Mouse (Mus musculus) forebrain, embryonic 14.5 days (tissue): Measurements from ENCODE around the gene Pde9a. TPM values are rescaled to one million over a fixed set of nuclear protein-coding genes. Genes with fewer than 3 reads are reported as not detected.

Experiments
- ATAC-seq: fragments of 200-750 bp; cut with Nextera tagmentation; 2 replicates; pipeline ENCODE4 v1.8.0; 2017; ENCODE audit warnings: mild to moderate bottlenecking, moderate library complexity
- DNase-seq: peaks from one replicate; pipeline ENCODE4 v3.0.0-alpha.2; 2015; ENCODE audit warnings: low spot score
- H3K27ac ChIP-seq: fragments of 300-500 bp; sonication (generic); 2 replicates; pipeline ENCODE4 v1.5.1; 2014; ENCODE audit warnings: low read depth, mild to moderate bottlenecking, control low read depth, low read length, moderate library complexity
- H3K27me3 ChIP-seq: fragments of 300-500 bp; sonication (generic); replicated peaks from 2 replicates; pipeline ENCODE4 v1.6.1; 2014; ENCODE audit warnings: low read length, control low read depth, mixed read lengths; ENCODE audit not compliant: control insufficient read depth, insufficient read depth
- H3K36me3 ChIP-seq: fragments of 300-500 bp; sonication (generic); 2 replicates; pipeline ENCODE4 v1.6.1; 2014; ENCODE audit warnings: low read length, control low read depth; ENCODE audit not compliant: control insufficient read depth, insufficient read depth
- H3K4me1 ChIP-seq: fragments of 300-500 bp; sonication (generic); 2 replicates; pipeline ENCODE4 v1.6.1; 2014; ENCODE audit warnings: antibody characterized with exemption, low read length, control low read depth; ENCODE audit not compliant: control insufficient read depth, insufficient read depth
- H3K4me2 ChIP-seq: fragments of 300-500 bp; sonication (generic); 2 replicates; pipeline ENCODE4 v1.6.1; 2014; ENCODE audit warnings: mild to moderate bottlenecking, control low read depth, low read length
- H3K4me3 ChIP-seq: fragments of 300-500 bp; sonication (generic); 2 replicates; pipeline ENCODE4 v1.5.1; 2014; ENCODE audit warnings: low read depth, low read length, control low read depth
- H3K9ac ChIP-seq: fragments of 300-500 bp; sonication (generic); 2 replicates; pipeline ENCODE4 v1.6.1; 2014; ENCODE audit warnings: mild to moderate bottlenecking, low read length, control low read depth, moderate library complexity
- H3K9me3 ChIP-seq: fragments of 300-500 bp; sonication (generic); replicated peaks from 2 replicates; pipeline ENCODE4 v1.6.1; 2016; ENCODE audit warnings: low read length, control low read depth, mixed read lengths; ENCODE audit not compliant: control insufficient read depth
- WGBS: fragments of 180-500 bp; shearing (Covaris S2); extraction: QIAGEN DNeasy Blood & Tissue Kit; methylation state at CpG from one replicate; pipeline ENCODE4 v1.1.7; 2014; 5-methylcytosine and 5-hydroxymethylcytosine counted together
- polyA plus RNA-seq: library from polyadenylated mRNA; unstranded; fragments of >200 nt; fragmentation: Nextera tagmentation; extraction: Ambion mirVana; gene quantifications from 2 replicates; pipeline ENCODE4 v1.2.1, GENCODE M21; 2014

Gene Pde9a
- polyA plus RNA-seq, 1 experiment from 2014 or later: 68.5 TPM

GRCm38 (mm10) chr17:31456723-31457567 lies 70.9 kb downstream of the Pde9a start:
- Histone ChIP-seq H3K9ac (no peak overlapping the region), H3K9me3 (no peaks in the 10 kb centered on the region), H3K4me1 (0 out of 2 replicates have a peak, but pooled peaks cover 2% of the 10 kb centered on the region), H3K27me3 (no peaks in the 10 kb centered on the region), H3K36me3 (peaks cover 47% of the 10 kb centered on the region), H3K4me3 (no peak overlapping the region), H3K27ac (peak overlapping the region; percentile 55; the same call in 1 of the 2 replicates), H3K4me2 (no peak overlapping the region)
- ATAC-seq: peak; percentile 44; the same call in 1 of the 2 replicates
- WGBS: 76% methylated on average over 18 of the region's 18 CpGs
- peak; percentile 60 for DNase-seq

GRCm38 (mm10) chr17:31460416-31460815 lies 74.4 kb downstream of the Pde9a start:
- WGBS: 64% methylated on average over 4 of the region's 4 CpGs
- Histone ChIP-seq H3K4me1 (0 out of 2 replicates have a peak, but pooled peaks cover 2% of the 10 kb centered on the region), H3K9ac (no peak overlapping the region), H3K9me3 (no peaks in the 10 kb centered on the region), H3K27ac (no peak overlapping the region), H3K27me3 (no peaks in the 10 kb centered on the region), H3K36me3 (peaks cover 56% of the 10 kb centered on the region), H3K4me2 (no peak overlapping the region), H3K4me3 (no peak overlapping the region)
- DNase-seq (no peak), ATAC-seq (no peak)

DNA sequence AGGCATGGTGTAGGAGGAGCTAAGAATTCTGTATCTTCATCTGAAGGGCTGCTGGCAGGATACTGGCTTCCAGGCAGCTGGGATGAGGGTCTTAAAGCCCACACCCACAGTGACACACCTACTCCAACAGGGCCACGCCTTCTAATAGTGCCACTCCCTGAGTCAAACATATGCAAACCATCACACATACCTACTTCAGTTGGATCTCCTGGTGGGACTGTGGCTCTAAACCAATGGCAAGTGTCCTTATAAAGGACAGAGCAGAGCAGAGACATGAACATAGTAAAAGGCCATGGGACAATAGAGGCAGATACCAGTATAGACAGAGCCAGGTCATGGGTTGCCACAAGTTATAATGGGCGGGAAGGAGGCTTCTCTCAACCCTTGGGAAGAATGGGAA lies 76.5 kb downstream of the Pde9a start:
- Histone ChIP-seq H3K4me3 (no peak overlapping the region), H3K4me1 (no peaks in the 10 kb centered on the region), H3K27ac (no peak overlapping the region), H3K9me3 (no peaks in the 10 kb centered on the region), H3K4me2 (no peak overlapping the region), H3K36me3 (peaks cover 59% of the 10 kb centered on the region), H3K27me3 (no peaks in the 10 kb centered on the region), H3K9ac (no peak overlapping the region)
- DNase-seq (no peak), ATAC-seq (no peak)
- 89% methylated on average over 2 of the region's 2 CpGs for WGBS

DNA sequence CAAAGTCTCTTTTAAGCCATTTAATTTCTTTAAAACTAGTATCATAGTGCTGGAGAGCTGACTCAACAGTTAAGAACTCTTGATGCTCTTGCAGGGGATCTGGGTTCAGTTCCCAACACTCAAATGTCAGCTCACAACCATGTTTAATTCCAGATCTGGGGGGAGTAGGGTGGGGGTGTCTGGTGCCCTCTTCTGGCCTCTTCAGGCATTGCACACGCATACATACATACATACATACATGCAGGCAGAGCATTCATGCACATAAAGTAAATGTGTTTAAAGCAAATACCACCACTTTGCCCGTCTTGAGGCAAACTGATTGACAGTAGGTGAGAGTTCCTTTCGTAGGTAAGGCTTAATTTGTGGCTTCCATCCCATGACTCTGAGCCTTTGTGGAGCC lies 80.8 kb downstream of the Pde9a start:
- peaks cover 78% of the 10 kb centered on the region for H3K36me3 ChIP-seq

GRCm38 (mm10) chr17:31468496-31468895 lies 82.5 kb downstream of the Pde9a start:
- Histone ChIP-seq H3K4me1 (peaks cover 5% of the 10 kb centered on the region; the same call in 1 of the 2 replicates), H3K4me2 (no peak overlapping the region), H3K9me3 (no peaks in the 10 kb centered on the region), H3K36me3 (peaks cover 81% of the 10 kb centered on the region), H3K4me3 (no peak overlapping the region), H3K9ac (no peak overlapping the region), H3K27ac (no peak overlapping the region), H3K27me3 (no peaks in the 10 kb centered on the region)
- no peak for DNase-seq
- WGBS: 67% methylated on average over 5 of the region's 5 CpGs
- no peak for ATAC-seq

More for the DNA sequence above, 80.8 kb downstream of the Pde9a start:
- ATAC-seq (no peak), DNase-seq (no peak)
- 96% methylated on average over 3 of the region's 3 CpGs for WGBS
- no peak overlapping the region for H3K9ac ChIP-seq
- no peak overlapping the region for H3K27ac ChIP-seq
- H3K4me3 ChIP-seq: no peak overlapping the region
- peaks cover 5% of the 10 kb centered on the region; the same call in 1 of the 2 replicates for H3K4me1 ChIP-seq
- no peak overlapping the region for H3K4me2 ChIP-seq
- no peaks in the 10 kb centered on the region for H3K9me3 ChIP-seq
- H3K27me3 ChIP-seq: no peaks in the 10 kb centered on the region

GRCm38 (mm10) chr17:31470766-31471418 lies 84.9 kb downstream of the Pde9a start:
- Histone ChIP-seq H3K9me3 (no peaks in the 10 kb centered on the region), H3K27me3 (no peaks in the 10 kb centered on the region), H3K9ac (no peak overlapping the region), H3K4me3 (no peak overlapping the region), H3K4me1 (peaks cover 5% of the 10 kb centered on the region; the same call in 1 of the 2 replicates), H3K27ac (no peak overlapping the region), H3K4me2 (no peak overlapping the region), H3K36me3 (peaks cover 81% of the 10 kb centered on the region)
- peak; percentile 67 for DNase-seq
- 39% methylated on average over 5 of the region's 5 CpGs for WGBS
- no peak for ATAC-seq

DNA sequence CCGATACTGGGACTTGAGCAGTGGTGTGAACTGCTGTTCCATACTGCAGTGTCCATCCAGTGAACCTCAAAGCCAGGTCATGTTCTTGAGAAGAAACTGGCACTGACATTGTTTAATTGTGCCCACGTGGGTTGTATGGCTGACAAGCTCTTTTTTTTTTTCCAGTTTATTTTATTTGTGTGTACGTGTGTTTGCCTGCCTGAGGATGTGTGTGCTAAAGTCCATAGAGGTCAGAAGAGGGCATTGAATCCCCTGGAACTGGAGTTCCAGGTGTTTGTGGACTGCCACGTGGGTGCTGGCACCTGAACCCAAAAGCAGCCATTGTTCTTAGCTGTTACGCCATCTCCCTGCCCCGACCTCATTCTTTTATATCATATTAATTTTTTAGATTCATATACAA lies 88.4 kb downstream of the Pde9a start:
- Histone ChIP-seq H3K9me3 (no peaks in the 10 kb centered on the region), H3K27ac (no peak overlapping the region), H3K4me3 (no peak overlapping the region), H3K4me2 (no peak overlapping the region), H3K9ac (no peak overlapping the region), H3K4me1 (peaks cover 5% of the 10 kb centered on the region; the same call in 1 of the 2 replicates), H3K36me3 (peaks cover 54% of the 10 kb centered on the region), H3K27me3 (no peaks in the 10 kb centered on the region)
- ATAC-seq (no peak), DNase-seq (no peak)
- 78% methylated on average over 6 of the region's 6 CpGs for WGBS

DNA sequence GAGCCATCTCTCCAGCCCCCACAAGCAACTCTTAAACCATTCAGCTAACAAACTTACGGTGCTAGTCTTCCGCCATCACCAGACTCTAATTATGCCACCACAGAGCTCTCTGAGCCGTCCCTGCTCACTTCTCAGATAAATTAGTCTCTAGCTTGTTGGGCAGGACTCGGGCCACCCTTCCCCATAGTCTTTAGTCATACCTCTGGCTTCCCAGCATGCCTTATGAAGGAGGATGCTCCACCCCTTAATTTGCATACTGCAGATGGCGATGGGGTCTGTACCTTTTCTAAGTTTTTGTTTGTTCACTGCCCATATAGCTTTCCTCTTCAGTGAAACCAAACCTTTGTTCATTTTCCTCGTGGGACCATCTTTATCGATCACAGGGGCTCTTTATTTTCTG lies 92.6 kb downstream of the Pde9a start:
- H3K9ac ChIP-seq: no peak overlapping the region
- no peak overlapping the region for H3K4me2 ChIP-seq
- H3K36me3 ChIP-seq: peaks cover 19% of the 10 kb centered on the region; the same call in 1 of the 2 replicates
- no peaks in the 10 kb centered on the region for H3K4me1 ChIP-seq
- ATAC-seq (no peak), DNase-seq (no peak)
- 74% methylated on average over 7 of the region's 7 CpGs for WGBS
- H3K27ac ChIP-seq: no peak overlapping the region
- H3K4me3 ChIP-seq: no peak overlapping the region
- no peaks in the 10 kb centered on the region for H3K27me3 ChIP-seq
- H3K9me3 ChIP-seq: no peaks in the 10 kb centered on the region
